Mouse (Mus musculus) bone marrow, adult 2 months (tissue): ENCODE measurements at regions not wholly inside any gene's neighbourhood (a gene's known extent, or its start where the extent isn't known, plus 50 kb on each side); places are given as distances from the start of the nearest gene placed in this dataset.

Source experiments
- H3K27ac ChIP-seq: fragments of 200-500 bp; 2 replicates; pipeline ENCODE4 v1.5.1; 2012; ENCODE audit warnings: low read depth, mild to moderate bottlenecking, control low read depth, inconsistent platforms, low read length; ENCODE audit not compliant: control insufficient read depth, poor library complexity, insufficient read depth
- H3K4me1 ChIP-seq: fragments of 200-500 bp; 2 replicates; pipeline ENCODE4 v1.6.1; 2011; ENCODE audit warnings: low read length; ENCODE audit not compliant: control insufficient read depth, insufficient read depth
- H3K4me3 ChIP-seq: fragments of 200-500 bp; replicated peaks from 2 replicates; pipeline ENCODE3; 2011; ENCODE audit warnings: mild to moderate bottlenecking, low read depth, low read length, control low read depth; ENCODE audit not compliant: control insufficient read depth
- CTCF ChIP-seq: fragments of 200-500 bp; IDR thresholded peaks from 2 replicates; pipeline ENCODE4 v1.5.1; 2011; ENCODE audit warnings: low read length, control low read depth; ENCODE audit not compliant: control insufficient read depth, insufficient read depth
- POLR2A ChIP-seq: fragments of 200-500 bp; IDR thresholded peaks from 2 replicates; pipeline ENCODE4 v1.6.1; 2011; ENCODE audit warnings: low read depth, mild to moderate bottlenecking, control low read depth, low read length, borderline replicate concordance; ENCODE audit not compliant: control insufficient read depth
- WGBS: fragments of 180-500 bp; shearing (Covaris S2); methylation state at CpG from one replicate; pipeline ENCODE4 v1.1.7; 2018; 5-methylcytosine and 5-hydroxymethylcytosine counted together

DNA sequence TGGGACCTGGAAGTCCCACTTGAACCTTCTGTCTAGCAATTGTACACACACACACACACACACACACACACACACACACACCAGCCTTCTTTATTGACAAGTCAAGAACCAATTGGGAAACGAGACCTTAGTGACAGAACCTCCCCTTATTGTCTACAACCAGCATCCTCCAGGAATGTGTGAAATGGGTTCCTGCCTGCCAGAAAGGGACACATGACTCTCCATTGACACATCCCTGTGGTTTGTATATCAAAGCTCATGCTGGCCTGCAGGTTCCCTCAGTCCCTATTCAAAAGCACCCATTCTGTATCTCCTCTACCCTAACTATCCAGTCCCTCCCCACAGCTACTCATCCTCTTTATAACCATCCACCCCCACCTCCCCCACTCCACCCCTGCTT is 202.4 kb downstream of the Xxylt1 start:
- 87% methylated on average over 1 of the region's 1 CpGs for WGBS
- no peak overlapping the region for H3K27ac ChIP-seq
- no peak overlapping the region for H3K4me3 ChIP-seq
- no peaks in the 10 kb centered on the region for H3K4me1 ChIP-seq
- TF ChIP-seq CTCF (no peak), POLR2A (no peak)

DNA sequence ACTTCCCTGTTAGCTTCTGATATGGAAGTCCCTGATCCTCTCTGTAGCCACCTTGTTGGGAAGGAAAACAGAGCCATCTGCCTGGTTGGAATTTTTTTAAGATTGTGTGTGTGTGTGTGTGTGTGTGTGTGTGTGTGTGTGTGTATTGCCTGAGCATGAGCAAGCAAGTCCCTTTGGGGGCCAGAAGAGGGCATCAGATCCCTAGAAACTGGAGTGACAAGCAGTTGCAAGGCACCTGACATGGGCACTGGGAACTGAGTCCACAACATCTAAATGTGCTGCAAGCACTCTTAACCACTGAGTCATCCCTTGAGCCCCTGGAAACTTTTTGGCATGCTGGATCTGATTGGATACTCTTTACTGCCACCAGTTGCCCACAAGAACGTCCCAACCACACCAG is 201.4 kb downstream of the Xxylt1 start:
- H3K27ac ChIP-seq, result no peak overlapping the region
- 71% methylated on average over 1 of the region's 1 CpGs for WGBS
- no peak for TF ChIP-seq CTCF
- H3K4me3 ChIP-seq, result no peak overlapping the region
- H3K4me1 ChIP-seq, result no peaks in the 10 kb centered on the region

DNA sequence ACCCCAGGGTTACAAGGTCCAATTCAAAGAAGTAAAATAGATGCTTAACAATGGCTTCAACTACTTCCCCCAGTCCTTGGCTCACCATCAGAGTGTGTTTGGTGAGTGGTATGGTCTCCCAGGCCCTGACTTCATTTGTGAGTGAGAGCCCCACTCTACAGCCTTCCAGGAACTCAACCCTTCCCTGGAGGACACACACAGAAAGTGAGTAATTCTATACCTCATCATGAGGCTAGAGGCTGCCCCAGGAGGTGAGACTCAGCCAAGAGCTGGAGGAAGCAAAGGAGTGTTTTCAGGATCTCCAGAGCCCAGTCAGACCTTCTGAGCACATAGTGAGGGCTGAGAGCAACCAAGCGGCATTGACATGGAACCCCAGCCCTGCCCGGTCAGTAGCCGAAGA is 200.6 kb downstream of the Xxylt1 start:
- H3K27ac ChIP-seq, result no peak overlapping the region
- H3K4me3 ChIP-seq, result no peak overlapping the region
- H3K4me1 ChIP-seq, result no peaks in the 10 kb centered on the region
- TF ChIP-seq POLR2A, result no peak
- no peak for TF ChIP-seq CTCF
- WGBS, result 90% methylated on average over 3 of the region's 3 CpGs

DNA sequence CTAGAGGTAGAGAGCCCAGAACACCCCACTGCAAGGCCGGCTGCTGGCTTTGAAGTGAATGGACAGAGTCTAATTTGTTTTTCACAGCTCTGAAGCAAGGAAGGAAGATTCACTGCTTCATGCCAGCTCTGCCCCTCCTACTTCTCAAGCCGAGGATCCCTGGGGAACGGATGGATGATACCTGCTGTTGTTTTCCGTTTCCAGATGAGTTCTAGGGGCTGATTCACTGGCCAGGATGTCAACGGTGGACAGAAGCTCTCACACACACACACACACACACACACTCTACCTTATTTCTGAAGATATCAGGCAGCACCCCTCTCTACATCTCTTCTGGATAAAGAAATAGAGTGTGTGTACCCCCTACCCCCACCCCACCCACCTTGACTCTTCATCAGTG is 200.0 kb downstream of the Xxylt1 start:
- no peak for TF ChIP-seq POLR2A
- TF ChIP-seq CTCF, result no peak
- 81% methylated on average over 5 of the region's 5 CpGs for WGBS
- no peak overlapping the region for H3K4me3 ChIP-seq
- H3K27ac ChIP-seq, result no peak overlapping the region
- H3K4me1 ChIP-seq, result no peaks in the 10 kb centered on the region

DNA sequence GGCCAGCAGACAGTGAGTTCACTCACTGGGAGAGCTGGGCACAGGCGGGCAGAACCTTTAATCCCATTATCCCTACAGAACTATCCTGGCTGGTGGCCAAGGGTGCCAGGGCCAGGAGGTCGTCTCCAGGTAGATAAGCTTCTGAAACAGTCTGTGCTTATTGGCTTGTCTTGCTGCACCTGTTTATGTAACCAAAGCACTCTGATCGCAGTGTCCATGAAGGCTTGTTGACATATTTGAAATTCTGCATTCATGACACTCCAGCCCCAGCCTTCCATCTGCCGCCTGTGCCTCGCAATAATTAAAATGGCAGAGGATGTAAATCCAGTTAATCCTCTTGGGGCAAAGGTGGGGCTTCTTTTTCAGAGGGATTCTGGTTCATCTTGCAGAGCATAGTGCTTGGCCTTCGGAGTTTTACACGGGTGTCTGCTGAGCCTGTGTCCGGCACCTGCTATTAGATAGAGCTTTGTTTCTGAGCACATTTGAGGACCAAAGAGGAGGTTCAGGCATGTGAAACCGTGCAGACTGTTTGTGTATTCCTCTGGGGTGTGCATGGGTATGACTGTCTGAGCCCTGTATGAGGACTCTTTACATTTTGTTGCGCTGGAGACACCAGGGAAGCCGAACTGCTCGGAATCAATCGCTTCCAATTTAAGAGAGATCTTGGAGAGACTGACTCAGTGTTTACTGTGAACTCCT is 197.6 kb downstream of the Xxylt1 start:
- Histone ChIP-seq H3K27ac (no peak overlapping the region), H3K4me3 (no peak overlapping the region), H3K4me1 (no peaks in the 10 kb centered on the region)
- WGBS, result 82% methylated on average over 13 of the region's 13 CpGs
- TF ChIP-seq CTCF (no peak), POLR2A (no peak)

DNA sequence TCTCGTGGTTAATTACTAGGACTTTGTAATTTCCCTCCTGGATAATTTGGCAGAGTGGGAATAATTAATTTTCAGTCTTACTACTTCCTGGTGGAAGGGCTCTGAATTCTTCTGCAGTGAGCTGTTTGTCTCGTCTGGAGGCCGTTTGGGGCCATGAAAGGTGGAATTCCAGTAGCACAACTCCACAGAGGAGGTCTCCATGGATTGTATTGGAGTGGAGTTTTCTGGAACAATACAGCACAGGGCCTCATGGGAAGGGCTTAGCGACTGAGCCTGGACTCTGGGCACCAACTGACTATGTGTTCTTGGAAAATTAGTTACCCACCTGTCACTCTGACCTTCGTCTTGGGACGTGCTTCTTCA is 197.1 kb downstream of the Xxylt1 start:
- TF ChIP-seq CTCF (no peak), POLR2A (no peak)
- Histone ChIP-seq H3K4me1 (no peaks in the 10 kb centered on the region), H3K4me3 (no peak overlapping the region), H3K27ac (no peak overlapping the region)
- WGBS, result 72% methylated on average over 6 of the region's 6 CpGs

DNA sequence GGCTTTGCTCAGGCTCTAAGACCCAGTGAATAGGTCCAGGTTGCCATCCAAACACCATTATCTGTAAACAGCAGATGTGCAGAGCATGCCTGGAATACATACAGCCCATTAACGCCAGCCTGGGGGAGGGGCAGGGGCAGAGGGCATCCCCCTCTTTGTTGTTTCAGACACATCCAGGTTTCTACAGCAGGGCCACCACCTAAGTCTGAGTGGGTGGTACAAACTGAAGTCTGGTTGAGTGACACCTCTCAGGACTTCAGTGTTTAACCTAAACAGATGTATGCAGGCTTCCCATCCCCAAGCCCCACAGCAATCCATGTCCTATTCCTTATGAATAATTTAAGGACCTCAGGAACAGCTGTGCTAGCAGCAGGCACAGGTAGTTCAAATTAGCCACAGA is 194.2 kb downstream of the Xxylt1 start:
- 86% methylated on average over 1 of the region's 1 CpGs for WGBS
- Histone ChIP-seq H3K4me3 (no peak overlapping the region), H3K4me1 (no peaks in the 10 kb centered on the region), H3K27ac (no peak overlapping the region)
- TF ChIP-seq POLR2A, result no peak
- no peak for TF ChIP-seq CTCF

DNA sequence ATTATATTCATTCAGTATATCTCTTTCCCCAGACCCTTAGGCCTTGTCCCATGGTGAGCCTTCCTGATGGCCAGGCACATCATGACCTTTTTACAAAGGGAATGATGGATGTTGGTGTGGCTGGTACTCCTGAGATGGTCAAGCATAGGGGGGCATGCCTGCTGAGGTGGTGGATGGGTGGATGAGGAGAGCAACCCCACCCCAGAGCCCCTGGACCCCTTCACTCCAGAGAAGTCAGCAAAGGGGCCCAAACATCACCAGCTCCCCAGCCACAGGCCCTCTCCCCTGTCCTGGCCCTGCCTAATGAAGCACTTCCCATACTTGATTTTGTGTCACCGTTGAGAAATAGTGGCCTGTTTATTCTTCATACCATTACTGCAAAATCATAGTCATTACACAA is 193.7 kb downstream of the Xxylt1 start:
- no peak overlapping the region for H3K4me3 ChIP-seq
- TF ChIP-seq POLR2A, result no peak
- TF ChIP-seq CTCF, result no peak
- H3K4me1 ChIP-seq, result no peaks in the 10 kb centered on the region
- 73% methylated on average over 1 of the region's 1 CpGs for WGBS
- no peak overlapping the region for H3K27ac ChIP-seq
